Mouse (Mus musculus): Measurements from ENCODE around the gene Ccdc90b.

- TF ChIP-seq MXI1 (IDR thresholded peaks at IDR 0.05; ENCODE audit: low read depth, low read length): no peak
- no peak for TF ChIP-seq POLR2A (IDR thresholded peaks at IDR 0.05; ENCODE audit: control insufficient read depth in 1 of 2, insufficient read depth in 1 of 2, low read depth in 1 of 2, low read length in 2 of 2, poor library complexity in 1 of 2)
- peak in 2 of 3 experiments; percentile 46 to 78; a peak in 4 of 6 replicates for TF ChIP-seq CTCF (IDR thresholded peaks at IDR 0.05 in 2 of 3, conservative IDR thresholded peaks at IDR 0.05 in 1 of 3; ENCODE audit: control insufficient read depth in 1 of 3, insufficient read depth in 1 of 3, low read depth in 2 of 3, low read length in 3 of 3, poor library complexity in 1 of 3, severe bottlenecking in 1 of 3)
- no peak for TF ChIP-seq POLR2AphosphoS2 (IDR thresholded peaks at IDR 0.05; ENCODE audit: low read length)
- TF ChIP-seq MAX (IDR thresholded peaks at IDR 0.05; ENCODE audit: low read length): no peak
- TF ChIP-seq ZKSCAN1 (IDR thresholded peaks at IDR 0.05; ENCODE audit: low read depth, low read length): no peak
- TF ChIP-seq SMC3 (IDR thresholded peaks at IDR 0.05; ENCODE audit: low read depth, low read length): peak; percentile 80
- TF ChIP-seq EP300 (IDR thresholded peaks at IDR 0.05; ENCODE audit: low read depth in 1 of 2, low read length in 2 of 2): no peak
- TF ChIP-seq MYC (IDR thresholded peaks at IDR 0.05; ENCODE audit: low read depth, low read length): no peak
Measured at GRCm38 (mm10) chr7:92630167-92630566, 69.2 kb downstream of the Ccdc90b start.

All from MEL (cell line).